Mouse (Mus musculus) stomach, embryonic 14.5 days (tissue): Measurements from ENCODE around the gene Ndufa3. TPM values are rescaled to one million over a fixed set of nuclear protein-coding genes. Genes with fewer than 3 reads are reported as not detected.
"Not testable (repeated sequence)": the region's sequence is repeated elsewhere in the genome, so short reads cannot be mapped to it uniquely, and the experiment has no call there.

Source experiments
- ATAC-seq: fragments of 200-750 bp; cut with Nextera tagmentation; 2 replicates; pipeline ENCODE4 v1.8.0; 2017; ENCODE audit warnings: low read depth, moderate TSS enrichment; ENCODE audit not compliant: insufficient number of reproducible peaks, insufficient read depth, low FRiP score
- H3K27ac ChIP-seq: fragments of 300-500 bp; sonication (generic); 2 replicates; pipeline ENCODE4 v1.5.1; 2014; ENCODE audit warnings: mild to moderate bottlenecking, low read length, moderate library complexity, mixed read lengths
- H3K27me3 ChIP-seq: fragments of 300-500 bp; sonication (generic); 2 replicates; pipeline ENCODE4 v1.6.1; 2014; ENCODE audit warnings: low read length, control low read depth, mixed read lengths; ENCODE audit not compliant: control insufficient read depth, insufficient read depth
- H3K36me3 ChIP-seq: fragments of 300-500 bp; sonication (generic); 2 replicates; pipeline ENCODE4 v1.6.1; 2014; ENCODE audit warnings: mild to moderate bottlenecking, control low read depth, low read length, moderate library complexity, mixed read lengths; ENCODE audit not compliant: control insufficient read depth, insufficient read depth
- H3K4me1 ChIP-seq: fragments of 300-500 bp; sonication (generic); 2 replicates; pipeline ENCODE4 v1.6.1; 2014; ENCODE audit warnings: low read length, control low read depth, mixed read lengths; ENCODE audit not compliant: control insufficient read depth, insufficient read depth
- H3K4me2 ChIP-seq: fragments of 300-500 bp; sonication (generic); replicated peaks from 2 replicates; pipeline ENCODE4 v1.6.1; 2014; ENCODE audit warnings: low read depth, low read length, control low read depth
- H3K4me3 ChIP-seq: fragments of 300-500 bp; sonication (generic); 2 replicates; pipeline ENCODE4 v1.5.1; 2014; ENCODE audit warnings: low read depth, low read length, control low read depth
- H3K9ac ChIP-seq: fragments of 300-500 bp; sonication (generic); replicated peaks from 2 replicates; pipeline ENCODE4 v1.6.1; 2014; ENCODE audit warnings: low read depth, mild to moderate bottlenecking, control low read depth, low read length, moderate library complexity, mixed read lengths
- H3K9me3 ChIP-seq: fragments of 300-500 bp; sonication (generic); 2 replicates; pipeline ENCODE4 v1.6.1; 2016; ENCODE audit warnings: low read depth, low read length, control low read depth; ENCODE audit not compliant: control insufficient read depth
- WGBS: fragments of 180-500 bp; shearing (Covaris S2); extraction: QIAGEN DNeasy Blood & Tissue Kit; methylation state at CpG from one replicate; pipeline ENCODE4 v1.1.7; 2014; 5-methylcytosine and 5-hydroxymethylcytosine counted together
- polyA plus RNA-seq: library from polyadenylated mRNA; unstranded; fragments of >200 nt; fragmentation: Nextera tagmentation; extraction: Ambion mirVana; gene quantifications from 2 replicates; pipeline ENCODE4 v1.2.1, GENCODE M21; 2014

The Ndufa3 gene
- polyA plus RNA-seq, result 517 and 630 TPM in 2 replicates

DNA sequence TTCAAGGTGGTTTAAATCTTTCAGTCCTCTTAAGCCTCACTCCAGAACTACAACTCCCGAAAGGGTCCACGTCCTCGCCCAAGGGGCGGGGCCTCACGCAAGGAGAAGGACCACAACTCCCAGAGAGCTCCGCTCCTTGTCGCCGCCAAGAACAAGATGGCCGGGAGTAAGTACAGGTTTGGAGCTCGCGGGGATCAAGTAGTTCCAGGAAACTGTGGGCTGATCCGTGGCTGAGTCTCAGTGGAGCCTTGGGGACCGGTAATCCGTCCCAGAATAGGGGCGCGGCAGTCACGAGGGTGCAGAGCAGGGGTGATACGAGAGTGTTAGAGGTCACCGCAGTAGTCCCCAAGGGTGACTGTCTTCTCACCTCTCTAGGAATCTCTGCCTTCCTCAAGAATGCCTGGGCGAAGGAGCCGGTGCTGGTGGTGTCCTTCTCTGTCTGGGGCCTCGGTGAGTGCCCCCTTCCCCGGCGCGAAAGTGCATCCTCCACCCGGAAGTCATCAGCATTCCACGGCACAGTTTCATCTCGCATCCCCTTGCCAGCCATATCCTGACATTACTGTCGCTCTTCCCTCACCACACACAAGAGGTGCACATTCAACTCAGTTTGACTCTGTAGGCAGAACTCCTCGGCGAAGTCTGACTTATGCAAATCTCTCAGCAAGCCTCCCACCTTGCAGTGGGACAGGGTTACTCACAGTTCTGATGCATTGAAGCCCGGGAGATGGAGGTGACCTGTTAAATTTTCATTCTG is at the start of gene Ndufa3:
Gene Ndufa3 (plus strand): TSS at position 132 of the 754 bp plus-strand sequence.
- H3K4me1 ChIP-seq, result no peaks in the 10 kb centered on the region
- peak; percentile 94 for ATAC-seq
- no peaks in the 10 kb centered on the region for H3K9me3 ChIP-seq
- 1% methylated on average over 32 of the region's 32 CpGs for WGBS
- peak within 1 kb of the TSS; percentile 7; the same call in 1 of the 2 replicates for H3K27ac ChIP-seq
- no peaks in the 10 kb centered on the region for H3K27me3 ChIP-seq
- H3K4me3 ChIP-seq, result peak within 1 kb of the TSS; percentile 62
- H3K36me3 ChIP-seq, result peaks cover 11% of the 10 kb centered on the region; the same call in 1 of the 2 replicates
- peak within 1 kb of the TSS; percentile 68 for H3K9ac ChIP-seq
- peak within 1 kb of the TSS; percentile 36 for H3K4me2 ChIP-seq

DNA sequence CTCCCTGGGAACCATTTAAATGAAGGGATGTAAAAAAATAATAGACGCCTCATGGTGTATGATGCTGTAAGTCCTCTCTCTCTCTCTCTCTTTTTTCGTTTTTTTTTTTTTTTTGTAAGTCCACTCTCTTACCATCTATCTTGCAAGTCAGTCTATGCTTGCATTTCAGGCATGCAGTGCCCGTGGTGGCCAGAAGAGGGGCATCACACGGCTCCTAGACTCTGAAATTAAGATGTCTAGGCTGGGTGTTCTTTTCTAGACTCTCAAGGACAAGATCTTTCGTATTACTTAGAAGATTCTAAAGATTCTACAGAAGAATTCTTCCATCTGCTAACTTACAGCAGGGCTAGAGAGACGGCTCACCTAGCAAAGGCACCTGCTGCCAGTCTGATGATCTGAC is 47.4 kb upstream of the Ndufa3 start:
- 67% methylated on average over 6 of the region's 6 CpGs for WGBS
- no peaks in the 10 kb centered on the region for H3K27me3 ChIP-seq
- no peak for ATAC-seq
- no peak overlapping the region for H3K4me2 ChIP-seq
- H3K36me3 ChIP-seq, result no peaks in the 10 kb centered on the region
- no peak overlapping the region for H3K4me3 ChIP-seq
- no peak overlapping the region for H3K27ac ChIP-seq
- H3K4me1 ChIP-seq, result no peaks in the 10 kb centered on the region
- H3K9me3 ChIP-seq, result no peaks in the 10 kb centered on the region
- no peak overlapping the region for H3K9ac ChIP-seq

DNA sequence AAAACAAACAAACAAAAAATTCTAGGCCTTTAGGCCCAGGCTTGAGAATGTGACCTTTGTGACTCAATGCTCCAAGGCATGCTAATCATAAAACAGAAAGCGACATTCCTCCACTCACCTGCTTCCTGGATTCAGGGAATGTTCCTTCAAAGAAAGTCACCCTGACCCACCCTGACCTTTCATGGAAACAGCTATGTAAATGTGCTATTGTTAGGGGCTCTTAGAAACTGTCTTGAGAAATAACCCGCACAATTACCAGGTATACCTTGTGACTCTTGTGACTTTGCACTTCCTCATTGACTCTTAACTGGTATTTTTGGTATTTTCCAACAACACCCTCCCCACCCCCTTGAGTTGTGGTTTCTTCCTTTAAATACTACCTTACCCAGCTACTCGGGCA is 46.6 kb upstream of the Ndufa3 start:
- WGBS, result 79% methylated on average over 3 of the region's 3 CpGs
- not testable (repeated sequence) for H3K36me3 ChIP-seq, H3K4me2 ChIP-seq, H3K9me3 ChIP-seq, H3K27ac ChIP-seq, ATAC-seq, H3K4me3 ChIP-seq, H3K9ac ChIP-seq, H3K27me3 ChIP-seq, H3K4me1 ChIP-seq

DNA sequence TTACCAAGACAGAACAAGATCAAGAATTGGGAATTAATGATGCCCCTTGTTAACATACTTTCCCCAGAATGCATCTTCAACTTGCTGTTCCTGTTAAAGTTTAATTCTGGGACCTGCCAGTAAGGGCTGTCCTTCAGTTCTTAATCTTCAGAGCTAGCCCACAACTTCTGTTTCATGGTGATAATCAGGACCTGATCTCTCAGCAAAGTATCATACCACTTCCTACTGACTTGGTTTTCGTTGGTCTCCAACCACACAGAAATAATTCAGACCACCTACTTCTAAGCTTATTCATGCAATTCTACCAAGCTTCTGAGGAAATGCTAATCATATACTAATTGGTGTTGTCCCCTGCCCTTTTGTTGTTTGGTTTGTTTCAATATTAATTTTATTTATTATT is 45.3 kb upstream of the Ndufa3 start:
- Histone ChIP-seq H3K4me3 (no peak overlapping the region), H3K4me2 (no peak overlapping the region), H3K36me3 (no peaks in the 10 kb centered on the region), H3K9me3 (no peaks in the 10 kb centered on the region), H3K27me3 (no peaks in the 10 kb centered on the region), H3K9ac (no peak overlapping the region), H3K27ac (no peak overlapping the region), H3K4me1 (no peaks in the 10 kb centered on the region)
- 76% methylated on average over 1 of the region's 1 CpGs for WGBS
- no peak for ATAC-seq

DNA sequence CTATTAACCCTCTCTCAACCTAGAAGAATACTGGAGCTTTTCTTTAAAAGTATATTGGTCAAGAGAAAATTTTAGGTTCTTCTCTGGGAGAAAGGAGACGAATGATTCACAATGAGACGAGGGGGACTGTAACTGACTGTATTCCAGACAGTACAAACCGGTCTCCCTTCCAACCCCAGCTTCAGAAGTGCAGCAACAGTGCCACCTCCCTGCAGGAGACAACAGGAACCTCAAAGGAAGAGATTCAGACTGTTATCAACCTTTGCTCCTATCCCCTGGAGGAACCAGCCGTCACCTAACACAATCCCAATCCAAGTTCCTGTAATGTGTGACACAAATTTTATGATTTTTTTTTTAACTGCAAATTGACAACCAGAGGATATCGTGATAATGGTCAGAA is 43.0 kb upstream of the Ndufa3 start:
- Histone ChIP-seq H3K4me3 (no peak overlapping the region), H3K9me3 (no peaks in the 10 kb centered on the region), H3K27ac (no peak overlapping the region), H3K4me2 (no peak overlapping the region), H3K4me1 (no peaks in the 10 kb centered on the region), H3K36me3 (no peaks in the 10 kb centered on the region), H3K27me3 (no peaks in the 10 kb centered on the region), H3K9ac (no peak overlapping the region)
- ATAC-seq, result no peak
- WGBS, result 57% methylated on average over 5 of the region's 5 CpGs

DNA sequence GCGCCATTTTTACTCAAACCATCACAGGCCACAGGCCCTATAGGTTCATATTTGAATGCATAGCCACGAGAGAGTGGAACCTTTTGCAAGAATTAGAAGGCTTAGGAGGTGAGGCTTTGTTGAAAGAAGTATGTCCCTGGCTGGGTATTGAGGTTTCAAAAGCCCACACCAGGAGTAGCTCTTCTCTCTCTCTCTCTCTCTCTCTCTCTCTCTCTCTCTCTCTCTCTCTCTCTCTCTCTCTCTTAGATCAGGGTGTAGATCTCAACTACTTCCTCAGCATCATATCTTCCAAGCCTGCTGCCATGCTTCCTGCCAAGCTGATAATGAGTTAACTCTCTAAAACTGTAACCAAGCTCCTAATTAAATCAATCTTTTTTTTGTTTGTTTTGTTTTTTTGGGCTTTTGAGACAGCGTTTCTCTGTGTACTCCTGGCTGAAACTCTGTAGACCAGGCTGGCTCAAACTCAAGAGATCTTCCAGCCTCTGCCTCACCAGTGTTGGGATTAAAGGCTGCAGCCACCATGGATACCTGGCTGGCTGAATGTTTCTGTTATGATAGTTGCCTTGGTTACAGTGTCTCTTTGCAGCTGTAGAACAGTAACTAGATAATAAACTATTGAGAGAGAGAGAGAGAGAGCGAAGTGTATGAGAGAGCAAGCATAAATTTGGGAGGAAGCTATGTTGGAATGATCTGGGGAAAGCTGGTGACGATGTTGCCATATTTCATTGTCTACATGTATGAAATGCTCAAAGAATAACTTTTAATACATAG is 40.6 kb upstream of the Ndufa3 start:
- 80% methylated on average over 5 of the region's 5 CpGs for WGBS
- no peaks in the 10 kb centered on the region for H3K27me3 ChIP-seq
- no peak overlapping the region for H3K4me3 ChIP-seq
- no peak overlapping the region for H3K4me2 ChIP-seq
- no peak overlapping the region for H3K27ac ChIP-seq
- H3K36me3 ChIP-seq, result no peaks in the 10 kb centered on the region
- H3K9me3 ChIP-seq, result no peaks in the 10 kb centered on the region
- no peak for ATAC-seq
- no peaks in the 10 kb centered on the region for H3K4me1 ChIP-seq
- no peak overlapping the region for H3K9ac ChIP-seq

DNA sequence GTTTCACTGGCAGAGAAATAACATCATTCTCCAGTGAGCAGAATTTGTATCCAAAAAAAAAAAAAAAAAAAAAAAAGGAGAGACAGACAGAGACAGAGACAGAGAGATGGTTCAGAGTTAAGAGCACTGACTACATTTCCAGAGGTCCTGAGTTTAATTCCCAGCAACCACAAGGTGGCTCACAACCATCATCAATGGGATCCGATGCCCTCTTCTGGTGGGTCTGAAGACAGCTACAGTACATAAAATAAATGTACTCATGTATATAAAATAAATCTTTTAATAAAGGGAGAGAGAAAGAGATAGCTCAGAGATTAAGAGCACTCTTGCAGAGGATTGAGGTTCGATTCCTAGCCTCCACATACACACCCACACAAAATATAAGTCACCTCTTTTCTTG is 39.0 kb upstream of the Ndufa3 start:
- no peak overlapping the region for H3K4me3 ChIP-seq
- no peak overlapping the region for H3K27ac ChIP-seq
- H3K27me3 ChIP-seq, result no peaks in the 10 kb centered on the region
- H3K36me3 ChIP-seq, result no peaks in the 10 kb centered on the region
- no peak for ATAC-seq
- H3K9me3 ChIP-seq, result no peaks in the 10 kb centered on the region
- 83% methylated on average over 2 of the region's 2 CpGs for WGBS
- H3K4me1 ChIP-seq, result no peaks in the 10 kb centered on the region
- H3K9ac ChIP-seq, result no peak overlapping the region
- H3K4me2 ChIP-seq, result no peak overlapping the region

DNA sequence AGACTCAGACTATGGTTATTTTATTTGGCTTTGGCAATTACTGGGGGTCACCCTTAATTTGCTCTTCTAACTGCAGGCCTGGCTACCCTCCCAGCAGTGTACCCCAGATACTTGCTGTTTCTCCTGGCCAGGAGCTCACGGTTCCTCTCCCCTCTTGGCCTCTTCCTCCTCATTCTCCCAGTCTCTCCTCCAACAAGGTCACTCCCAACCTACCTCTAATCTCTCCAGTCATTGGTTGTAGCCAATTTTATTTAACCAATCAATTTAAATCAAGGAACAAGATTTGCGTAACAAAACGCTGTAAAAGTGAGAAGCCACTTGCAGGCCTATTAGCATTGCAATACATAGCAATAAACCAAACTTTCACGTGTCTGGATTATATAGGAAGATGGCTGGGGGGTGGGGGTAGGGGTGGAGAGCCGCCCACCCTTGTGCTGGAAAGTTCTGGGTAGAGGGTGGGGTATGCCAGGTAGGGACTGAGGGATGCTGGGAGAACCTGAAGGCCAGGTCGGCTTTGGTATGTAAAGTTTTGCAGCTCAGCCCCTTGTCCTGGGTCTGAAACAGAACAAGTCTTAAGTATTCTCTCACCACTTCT is 38.1 kb upstream of the Ndufa3 start:
- H3K27me3 ChIP-seq, result no peaks in the 10 kb centered on the region
- H3K4me2 ChIP-seq, result no peak overlapping the region
- ATAC-seq, result no peak
- no peaks in the 10 kb centered on the region for H3K36me3 ChIP-seq
- no peaks in the 10 kb centered on the region for H3K4me1 ChIP-seq
- H3K27ac ChIP-seq, result no peak overlapping the region
- WGBS, result 61% methylated on average over 6 of the region's 6 CpGs
- no peak overlapping the region for H3K4me3 ChIP-seq
- H3K9ac ChIP-seq, result no peak overlapping the region
- no peaks in the 10 kb centered on the region for H3K9me3 ChIP-seq
